Mouse (Mus musculus) adipocyte (in vitro differentiated cells): ENCODE data around the gene Esm1.
"Not testable (repeated sequence)": the region's sequence is repeated elsewhere in the genome, so short reads cannot be mapped to it uniquely, and the experiment has no call there.

Experiments used
- DNase-seq: peaks from one replicate; pipeline ENCODE4 v3.0.0-alpha.2; 2016; ENCODE audit warnings: low spot score

Esm1 gene

DNA sequence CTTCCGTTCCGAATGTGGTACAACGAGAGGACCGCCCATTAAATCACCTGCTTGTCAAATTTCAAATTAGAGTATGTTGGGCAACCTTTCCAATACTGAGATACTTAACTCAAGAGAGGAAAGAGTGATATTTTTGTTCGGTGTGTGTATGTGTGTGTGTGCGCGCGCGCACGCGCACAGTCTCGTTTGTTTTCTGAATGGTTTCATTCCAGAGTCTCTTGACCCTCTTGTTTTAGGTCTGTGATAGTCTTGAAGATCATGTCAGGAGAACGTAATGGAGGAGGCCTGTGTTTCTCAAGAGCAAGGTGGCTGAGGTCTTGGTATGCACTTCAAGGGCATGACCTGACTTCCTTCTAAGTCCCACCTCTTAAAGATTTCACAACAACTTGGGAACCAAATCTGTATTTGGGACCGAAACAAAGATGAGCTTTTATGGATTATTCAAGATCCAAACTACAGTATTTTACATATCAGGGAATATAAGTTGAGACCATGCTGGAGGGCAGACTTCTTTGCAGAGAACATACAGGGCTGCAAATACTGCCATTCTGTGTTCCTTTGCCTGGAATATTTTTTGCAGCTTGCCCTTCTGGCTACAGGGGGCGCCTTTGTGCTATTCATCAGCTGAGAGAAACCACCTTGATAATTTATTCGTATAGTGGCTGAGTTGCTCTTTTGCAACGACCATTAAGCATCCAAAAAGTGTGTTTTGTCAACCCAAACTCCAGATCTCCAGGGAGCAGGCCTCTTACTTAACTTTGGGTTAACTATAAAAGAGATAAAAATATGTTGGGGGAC, 18.4 kb downstream of the Esm1 start:
- peak; percentile 6 for DNase-seq

DNA sequence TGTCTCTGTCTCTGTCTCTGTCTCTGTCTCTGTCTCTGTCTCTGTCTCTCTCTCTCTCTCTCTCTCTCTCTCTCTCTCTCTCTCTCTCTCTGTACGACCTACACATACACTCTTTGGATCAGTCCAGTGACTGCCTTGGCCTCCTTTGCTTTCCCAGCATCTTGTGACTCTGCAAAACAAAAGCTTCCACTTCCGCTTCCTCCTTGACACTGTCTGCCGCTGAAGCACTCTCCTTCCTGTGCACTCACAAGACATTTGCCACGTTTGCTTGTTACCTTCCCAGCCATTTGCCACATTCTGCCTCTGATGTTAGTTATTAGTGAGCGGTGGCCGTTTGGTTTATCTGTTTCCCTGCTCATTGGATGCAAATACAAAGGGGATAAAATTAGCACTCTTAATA, 32.7 kb downstream of the Esm1 start:
- no peak for DNase-seq

DNA sequence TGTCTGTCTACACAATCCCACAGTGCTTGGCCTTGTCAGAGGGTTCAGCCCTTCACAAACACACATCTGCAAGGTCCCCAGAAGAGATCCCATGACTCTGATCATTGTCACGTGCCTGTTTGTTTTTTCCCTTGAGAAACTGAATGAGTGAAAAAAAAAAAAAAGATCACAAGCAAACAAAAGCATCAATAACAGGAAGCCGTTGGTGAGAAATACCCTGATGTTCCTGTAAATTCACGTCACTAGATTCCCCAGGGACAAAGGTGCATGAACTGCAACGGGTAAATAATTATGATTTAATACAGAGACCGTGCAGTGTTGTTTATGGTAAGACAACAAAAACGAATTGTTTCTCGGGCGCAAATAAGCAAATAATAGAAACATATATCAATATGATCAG, 35.6 kb downstream of the Esm1 start:
- DNase-seq: no peak

DNA sequence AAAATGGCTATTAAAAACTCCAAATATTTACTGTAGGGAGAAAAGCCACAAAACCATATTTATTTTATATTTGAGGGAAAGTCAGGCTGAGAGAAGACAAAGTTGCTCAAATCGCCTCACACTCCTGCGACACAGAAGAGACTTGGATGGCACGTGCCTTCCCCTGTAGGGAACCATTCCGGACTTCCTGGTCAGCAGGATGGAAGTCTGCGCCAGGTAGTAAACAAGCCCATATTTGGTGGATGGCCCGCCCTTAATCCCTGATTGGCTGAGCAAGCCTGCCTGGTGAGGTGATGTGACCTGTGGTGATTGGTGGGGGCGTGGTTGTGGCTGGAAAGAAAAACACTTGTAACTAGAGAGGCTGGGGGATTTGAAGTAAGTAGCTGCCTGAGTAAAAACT, 43.1 kb downstream of the Esm1 start:
- DNase-seq: not testable (repeated sequence)

DNA sequence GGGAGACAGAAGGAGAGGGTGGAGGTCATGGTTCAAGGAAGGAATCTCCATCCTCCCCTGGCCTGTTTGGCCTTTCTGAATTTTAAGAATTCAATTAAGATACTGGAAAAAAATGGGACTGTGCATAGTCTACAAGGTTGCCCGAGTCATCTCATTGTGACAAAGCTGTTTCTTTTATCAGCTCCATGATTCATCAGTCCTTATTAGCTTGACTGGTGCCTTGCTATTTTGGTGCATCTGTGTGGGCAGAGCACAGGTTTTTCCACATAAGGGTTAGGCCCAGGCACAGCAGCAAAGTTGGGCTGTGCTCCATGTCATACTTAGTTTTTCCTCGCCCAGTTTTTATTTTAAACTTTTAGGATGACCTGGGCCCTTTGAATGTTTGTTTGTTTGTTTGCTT, 47.3 kb downstream of the Esm1 start:
- no peak for DNase-seq

DNA sequence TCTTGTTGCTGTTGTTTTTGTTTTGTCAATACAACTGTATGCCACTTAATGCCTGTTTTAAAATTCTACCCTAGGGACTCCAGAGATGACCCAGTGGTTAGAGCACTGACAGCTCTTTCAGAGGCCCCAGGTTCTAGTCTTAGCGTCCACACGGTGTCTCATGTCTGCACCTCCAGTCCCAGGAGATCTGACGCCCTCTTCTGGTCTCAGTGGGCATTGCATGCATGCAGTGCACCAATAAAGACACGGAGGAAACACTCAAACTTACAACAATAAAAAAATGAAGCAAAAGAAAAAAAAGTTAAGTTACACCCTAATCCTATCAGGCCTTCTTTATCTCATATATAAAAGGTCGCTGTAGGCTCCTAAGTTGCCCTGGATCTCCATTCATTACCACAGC, 47.7 kb downstream of the Esm1 start:
- no peak for DNase-seq

DNA sequence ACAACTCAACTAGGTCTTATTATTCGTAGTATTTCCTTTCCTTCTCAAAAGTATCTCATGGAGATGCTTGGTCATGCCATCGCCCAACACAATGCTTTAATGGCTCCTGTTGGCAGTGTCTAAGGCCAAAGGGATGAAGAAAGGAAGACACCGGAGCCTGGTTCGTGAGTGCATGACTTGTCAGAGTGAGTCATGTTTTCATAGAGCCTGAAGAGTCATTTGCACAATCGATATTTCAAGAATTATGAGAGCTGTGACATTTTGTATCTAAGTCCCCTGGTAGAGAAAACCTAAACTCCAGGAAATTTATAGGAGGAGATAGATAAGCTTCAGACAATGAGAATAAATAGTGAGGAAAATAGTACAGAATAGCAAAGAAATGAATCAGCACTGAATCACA, 49.8 kb downstream of the Esm1 start:
- no peak for DNase-seq

DNA sequence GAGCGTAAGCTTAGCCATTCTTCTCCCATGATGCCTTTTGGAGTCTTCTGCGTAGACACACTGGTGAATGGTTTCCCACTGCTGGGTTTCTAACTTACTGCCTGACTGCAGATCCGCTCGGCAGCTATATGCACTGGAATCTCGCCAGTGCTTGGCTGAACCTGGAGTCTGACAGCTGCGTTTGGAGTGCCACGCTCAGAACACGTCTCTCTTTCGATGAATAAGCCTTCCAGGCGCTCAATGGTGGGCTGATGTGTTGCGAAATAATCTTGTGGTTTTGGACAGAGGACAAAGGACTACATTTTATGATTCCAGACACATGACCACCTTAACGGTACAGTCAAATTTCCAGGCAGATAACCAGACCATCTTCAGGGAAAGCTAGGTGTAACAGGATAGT, 53.4 kb downstream of the Esm1 start:
- no peak for DNase-seq

DNA sequence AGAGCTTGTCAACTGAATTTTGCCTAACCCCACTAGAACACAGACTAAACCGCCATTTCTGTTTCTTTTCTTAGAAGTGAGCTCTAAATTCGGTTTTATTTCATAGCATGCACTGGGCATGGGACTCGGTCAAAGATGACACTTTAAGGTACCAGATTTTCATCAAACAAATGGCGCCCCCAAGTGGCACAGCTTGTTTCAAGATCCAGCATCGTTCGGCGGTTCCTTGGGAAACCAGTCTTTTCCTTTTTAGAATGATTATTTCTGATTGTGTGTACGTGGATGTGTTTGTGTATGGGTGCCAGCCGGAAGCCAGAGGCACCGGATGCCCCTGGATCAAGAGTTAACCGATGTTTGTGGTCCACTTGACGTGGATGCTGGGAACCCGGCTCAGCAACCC, 55.8 kb downstream of the Esm1 start:
- peak; percentile 69 for DNase-seq

DNA sequence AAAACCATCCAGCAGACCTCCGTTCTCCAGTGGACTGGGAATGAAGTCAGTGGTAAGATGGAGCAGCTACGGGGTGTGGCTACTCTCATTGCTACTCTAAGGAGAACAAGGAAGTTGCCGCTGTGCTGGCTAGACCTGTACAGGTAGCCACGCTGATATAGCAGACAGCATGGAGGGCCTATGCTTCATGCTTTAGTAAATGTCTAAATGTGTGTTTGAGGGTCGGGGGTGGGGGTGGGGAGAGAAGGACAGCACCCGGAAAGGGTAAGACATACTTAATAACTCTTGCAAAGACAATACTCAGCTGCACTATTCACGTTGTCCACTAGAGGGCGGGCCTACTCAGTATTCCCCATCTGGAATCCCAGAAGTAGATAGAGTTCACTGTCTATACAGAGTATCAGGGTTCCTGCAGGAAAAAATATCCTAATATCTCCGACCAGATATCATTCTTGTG, 57.1 kb downstream of the Esm1 start:
- DNase-seq: peak; percentile 83

DNA sequence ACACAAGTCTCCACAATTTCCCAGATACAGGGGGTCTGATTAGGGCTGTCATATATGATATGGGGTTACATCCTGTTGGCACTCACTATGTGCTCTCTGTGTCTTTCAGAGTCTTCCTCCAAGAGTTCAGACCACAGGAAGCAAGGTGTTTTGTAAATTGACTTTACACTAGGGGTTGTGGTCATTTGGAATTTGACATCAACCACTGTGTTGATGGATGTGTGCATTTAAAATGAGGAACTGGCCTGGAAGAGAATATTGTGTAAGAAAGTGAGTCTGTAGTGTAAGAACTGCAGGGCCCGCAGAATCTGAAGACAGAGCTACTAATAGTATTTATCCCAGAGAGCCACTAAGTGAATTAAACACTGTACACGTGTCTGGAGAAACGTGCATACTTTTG, 57.7 kb downstream of the Esm1 start:
- DNase-seq: no peak
